Mouse (Mus musculus) left cerebral cortex, postnatal 10 days (tissue): ENCODE measurements at regions not wholly inside any gene's neighbourhood (a gene's known extent, or its start where the extent isn't known, plus 50 kb on each side); places are given as distances from the start of the nearest gene placed in this dataset.

Source experiments
- DNase-seq, 2 experiments: peaks; one replicate each; pipeline ENCODE4 v3.0.0; 2021 to 2022; ENCODE audit warnings: low spot score in 2 of 2, mixed read lengths in 1 of 2; ENCODE audit errors: extremely low spot score in 1 of 2
- intact Hi-C: fragments of 180-260 bp; cut with DNase I; formaldehyde crosslinking; loops from one replicate; pipeline ENCODE4 v1.15.1; 2025

- intact Hi-C loops = no loop called here
Observed at GRCm38 (mm10) chr2:57593558-57593957, 356.1 kb downstream of the Gpd2 start.

DNA sequence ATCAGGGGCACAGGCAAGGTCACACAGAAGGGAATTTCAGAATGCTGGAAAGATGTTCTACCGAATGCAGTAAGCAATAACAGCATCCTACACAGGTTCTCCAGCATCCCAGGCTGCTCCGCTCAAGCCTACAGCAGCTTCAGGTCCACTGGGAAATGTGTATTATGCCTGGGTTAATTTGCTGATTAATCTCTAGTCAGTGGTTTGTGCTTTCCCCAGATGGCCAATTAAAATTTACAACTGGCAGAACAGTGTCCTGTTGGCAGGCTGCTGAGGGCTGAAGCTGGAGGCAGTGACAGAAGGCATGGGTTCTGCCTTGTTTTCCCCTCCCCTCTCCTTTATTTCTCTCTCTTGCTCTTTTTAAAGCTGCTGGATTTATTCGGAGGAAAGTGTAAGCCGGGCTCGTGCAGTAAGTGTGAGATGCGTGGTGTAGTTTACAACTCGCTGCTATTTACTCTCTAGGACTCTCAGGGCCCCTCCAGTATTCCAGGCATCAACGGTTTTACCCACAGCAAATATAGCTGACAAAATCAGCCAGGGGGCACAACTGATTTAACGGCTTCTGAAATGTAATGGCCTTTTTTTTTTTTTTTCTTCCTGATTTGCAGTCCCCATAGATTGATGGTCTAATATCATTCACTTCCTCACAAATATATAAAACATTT lies 360.4 kb downstream of the Gpd2 start:
- intact Hi-C loops = no loop called here
- no peak for DNase-seq

More at GRCm38 (mm10) chr2:57593558-57593957, 356.1 kb downstream of the Gpd2 start:
- no peak for DNase-seq

GRCm38 (mm10) chr2:57611599-57611998 lies 374.2 kb downstream of the Gpd2 start:
- intact Hi-C loops = loop anchor here (5.0 to 10.0 kb wide), 3 partner anchors 86 to 497 kb away; no protein-coding TSS in a partner anchor
- DNase-seq = no peak

DNA sequence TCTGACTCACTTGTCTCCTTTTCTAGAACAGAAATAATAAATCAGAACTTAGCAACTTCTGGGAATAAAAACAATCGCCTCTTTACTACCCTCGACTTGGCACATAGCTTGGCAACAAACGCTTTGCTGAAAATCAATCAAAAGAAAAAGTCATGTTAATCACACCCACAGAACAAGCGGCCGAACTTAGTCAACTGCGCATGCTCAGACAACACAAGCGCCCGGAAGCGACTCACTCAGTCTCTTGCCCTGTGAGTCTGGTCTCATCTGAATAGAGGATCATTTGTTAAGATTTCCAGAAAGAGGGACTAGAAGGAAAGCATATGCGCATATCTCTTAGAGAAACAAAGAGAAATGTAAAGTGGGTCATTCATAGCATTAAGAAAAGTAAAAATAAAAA lies 375.8 kb downstream of the Gpd2 start:
- intact Hi-C loops = loop anchor here (5.0 to 10.0 kb wide), 3 partner anchors 84 to 498 kb away; no protein-coding TSS in a partner anchor
- peak; percentile 29 to 31 for DNase-seq

DNA sequence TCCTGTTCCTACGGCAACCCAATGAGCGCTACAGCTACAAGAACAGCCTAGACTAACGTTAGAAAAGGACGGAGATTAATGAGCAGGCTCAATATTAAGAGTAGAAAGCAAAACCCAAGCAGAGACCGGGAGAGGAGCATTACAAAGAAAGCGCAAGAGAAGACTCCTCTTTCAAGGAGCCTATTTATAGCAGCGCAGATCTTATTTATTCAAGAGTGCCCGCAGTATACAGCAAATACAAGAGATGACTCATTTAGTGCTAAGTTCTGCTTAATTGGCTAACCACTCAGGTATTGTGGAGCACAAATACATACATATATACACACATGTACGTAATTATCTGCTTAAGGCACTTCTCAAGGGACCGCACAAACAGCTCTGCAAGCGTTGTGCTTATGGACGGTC lies 377.2 kb downstream of the Gpd2 start:
- intact Hi-C loops = loop anchor here (5.0 to 10.0 kb wide), 3 partner anchors 83 to 500 kb away; no protein-coding TSS in a partner anchor
- no peak for DNase-seq

- intact Hi-C loops = loop anchor here (10.0 kb wide), 2 partner anchors 242 to 502 kb away; no protein-coding TSS in a partner anchor
Observed at GRCm38 (mm10) chr2:57616525-57617225, 379.2 kb downstream of the Gpd2 start.

DNA sequence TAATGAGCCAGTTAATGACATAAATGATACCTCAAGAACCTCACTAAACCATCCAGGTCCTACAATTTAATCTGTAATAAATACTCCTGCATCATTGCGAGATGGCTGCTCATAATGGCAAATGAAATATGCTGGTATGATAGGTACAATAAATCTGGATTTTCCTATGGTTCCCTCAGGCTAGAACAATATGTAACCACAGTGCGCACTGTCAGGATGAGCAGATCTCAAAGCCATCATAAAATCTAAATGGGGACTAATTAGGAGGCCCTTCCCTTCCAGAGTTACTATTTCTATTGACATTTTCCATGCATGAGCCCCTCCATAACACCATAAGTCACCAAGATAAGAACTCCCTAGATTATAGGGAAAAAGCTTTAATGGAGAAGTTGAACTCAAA lies 379.8 kb downstream of the Gpd2 start:
- DNase-seq = no peak
- intact Hi-C loops = loop anchor here (10.0 kb wide), 2 partner anchors 242 to 502 kb away; no protein-coding TSS in a partner anchor

More at GRCm38 (mm10) chr2:57616525-57617225, 379.2 kb downstream of the Gpd2 start:
- DNase-seq = no peak

GRCm38 (mm10) chr2:57644117-57644516 lies 353.6 kb upstream of the Galnt5 start:
- intact Hi-C loops = no loop called here
- DNase-seq = no peak

DNA sequence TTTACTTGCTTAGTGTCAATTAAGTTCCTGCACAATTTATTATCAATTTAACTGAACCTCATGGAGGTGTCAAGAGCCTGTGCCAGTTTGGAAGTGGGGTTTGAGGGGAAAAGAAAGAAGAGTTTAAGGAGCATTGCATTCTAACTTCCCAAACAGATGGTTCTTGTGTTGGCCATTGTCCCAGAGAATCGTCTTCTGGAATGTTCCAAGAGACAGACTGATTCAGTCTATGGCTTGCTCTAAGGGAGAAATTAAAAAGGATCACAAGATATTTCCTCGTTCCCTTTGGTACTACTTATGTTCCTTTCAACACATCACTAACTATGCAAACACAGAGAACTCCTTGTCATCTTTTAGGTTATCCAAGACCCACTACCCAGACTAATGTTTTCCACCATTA lies 353.1 kb upstream of the Galnt5 start:
- DNase-seq = peak in 1 of 2 experiments; percentile 50
- intact Hi-C loops = no loop called here

- DNase-seq = no peak
- intact Hi-C loops = no loop called here
Observed at GRCm38 (mm10) chr2:57649002-57649401, 348.7 kb upstream of the Galnt5 start.

- intact Hi-C loops = no loop called here
- peak in 1 of 2 experiments; percentile 1 for DNase-seq
Observed at GRCm38 (mm10) chr2:57657409-57657808, 340.3 kb upstream of the Galnt5 start.

DNA sequence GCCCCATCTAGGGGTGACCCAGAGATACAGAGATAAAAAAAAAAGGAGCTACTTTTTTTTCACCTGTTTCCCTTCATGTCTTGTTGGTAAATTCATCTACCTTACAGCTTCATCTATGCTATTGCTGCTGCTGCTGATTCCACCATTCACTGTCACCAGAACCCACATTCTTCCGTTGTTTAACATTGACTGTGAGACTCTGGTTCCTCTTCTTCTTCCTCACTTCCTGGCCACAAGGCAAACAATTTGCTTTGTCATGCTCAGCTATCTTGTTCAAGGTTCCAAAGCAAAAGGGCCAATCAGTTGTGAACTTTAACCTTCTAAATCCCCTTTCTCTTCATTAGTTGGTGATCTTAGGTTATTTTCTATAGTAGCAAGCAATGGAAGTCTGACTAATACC lies 335.8 kb upstream of the Galnt5 start:
- intact Hi-C loops = no loop called here
- DNase-seq = no peak

- intact Hi-C loops = no loop called here
- no peak for DNase-seq
Observed at GRCm38 (mm10) chr2:57672007-57672643, 325.6 kb upstream of the Galnt5 start.

DNA sequence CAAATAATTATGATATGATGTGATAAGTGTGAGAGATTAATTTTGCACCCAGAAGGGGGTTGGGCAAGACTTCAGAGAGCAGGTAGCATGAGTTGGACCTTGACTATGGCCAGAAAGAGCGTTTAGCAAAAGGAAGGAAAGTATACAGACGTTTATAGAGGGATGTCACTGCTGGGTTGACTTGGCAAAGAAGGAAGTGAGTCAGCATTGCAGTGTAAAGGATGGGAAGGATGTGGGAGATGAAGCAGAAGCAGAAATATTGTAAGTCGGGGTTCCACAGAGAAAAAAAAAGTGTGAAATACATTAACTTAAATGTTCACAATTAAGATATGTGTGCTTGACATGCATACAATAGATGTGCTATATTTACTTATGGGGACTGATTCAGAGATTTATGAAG lies 307.8 kb upstream of the Galnt5 start:
- no peak for DNase-seq
- intact Hi-C loops = loop anchor here (10.0 kb wide), 1 partner anchor 315 kb away; no protein-coding TSS in a partner anchor

DNA sequence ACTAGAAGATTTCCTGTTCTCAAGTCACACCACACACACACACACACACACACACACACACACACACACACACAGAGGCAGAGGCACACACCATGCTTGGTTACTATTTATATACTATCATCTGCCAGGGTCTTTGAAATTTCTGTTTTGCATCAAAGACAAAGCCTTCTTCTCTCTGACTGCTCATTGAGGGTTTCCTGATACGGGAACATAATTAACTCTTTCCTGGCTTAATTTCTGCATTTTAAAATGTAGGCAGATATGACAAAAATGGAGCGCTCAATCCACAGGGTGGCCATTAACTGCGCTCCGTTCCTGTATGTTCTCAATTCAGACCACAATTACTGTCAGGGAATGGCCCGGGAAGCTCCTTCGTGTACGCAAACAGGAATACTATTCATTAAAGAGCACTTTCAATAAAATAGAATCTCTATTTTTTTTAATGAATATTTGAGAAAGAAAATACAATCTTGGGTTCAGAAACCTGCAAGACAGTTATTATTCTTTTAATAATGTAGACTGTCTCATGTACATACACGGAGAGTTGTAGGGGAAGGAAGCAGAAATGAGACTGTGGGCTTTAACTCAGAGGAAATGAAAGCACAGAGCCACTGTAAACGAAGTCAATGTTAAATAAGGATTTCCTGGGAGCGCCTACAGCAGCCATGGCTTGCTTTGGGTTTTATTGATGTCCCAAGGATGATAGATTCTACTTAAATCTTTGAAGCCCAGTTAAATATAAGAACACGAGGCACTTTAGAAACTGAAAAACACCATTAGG lies 300.5 kb upstream of the Galnt5 start:
- no peak for DNase-seq
- intact Hi-C loops = loop anchor here (5.0 to 10.0 kb wide), 5 partner anchors 85 to 1580 kb away; no protein-coding TSS in a partner anchor

- intact Hi-C loops = loop anchor here (5.0 to 10.0 kb wide), 5 partner anchors 86 to 1581 kb away; no protein-coding TSS in a partner anchor
- DNase-seq = peak; percentile 30 to 36
Observed at GRCm38 (mm10) chr2:57698659-57699061, 299.0 kb upstream of the Galnt5 start.

- DNase-seq = no peak
- intact Hi-C loops = loop anchor here (5.0 to 10.0 kb wide), 5 partner anchors 87 to 1582 kb away; no protein-coding TSS in a partner anchor
Observed at GRCm38 (mm10) chr2:57699226-57699625, 298.5 kb upstream of the Galnt5 start.

DNA sequence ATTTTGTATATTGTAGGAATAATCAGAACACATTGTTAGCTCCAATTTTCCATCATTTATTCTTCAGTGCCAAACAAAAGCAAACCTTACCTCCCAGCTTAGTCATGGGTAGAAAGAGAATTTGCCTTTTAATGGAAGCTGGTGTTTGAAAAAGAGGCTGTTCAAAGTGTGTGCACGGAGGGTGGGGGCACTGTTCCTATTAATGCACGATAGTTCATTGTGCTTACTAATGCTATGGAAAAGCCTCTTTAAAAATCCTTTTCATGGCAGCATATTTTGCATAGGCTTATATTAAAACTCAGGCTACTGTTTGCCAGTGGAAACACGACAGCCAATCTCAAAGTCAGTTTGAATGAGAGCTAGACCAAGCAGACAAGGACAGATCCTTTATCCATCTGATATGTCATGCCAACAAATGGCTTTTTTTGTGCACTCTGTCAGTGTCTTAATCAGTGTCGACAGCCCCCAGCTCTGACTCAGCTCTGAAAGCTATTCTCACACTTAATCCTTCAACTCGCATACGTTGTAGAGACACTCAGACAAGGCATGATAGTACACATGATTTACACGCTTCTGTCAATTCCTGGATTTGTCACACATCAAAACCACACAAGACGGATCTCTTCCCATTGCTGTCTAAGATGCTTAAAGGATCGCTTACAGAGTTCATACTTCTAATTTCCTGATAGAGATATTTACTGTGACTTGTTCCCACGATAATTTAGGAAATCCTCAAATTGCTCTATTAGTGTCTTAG lies 280.8 kb upstream of the Galnt5 start:
- no peak for DNase-seq
- intact Hi-C loops = no loop called here
